Mouse (Mus musculus) intestine, postnatal 0 days (tissue): Measurements from ENCODE around the gene Dtd1. TPM values are rescaled to one million over a fixed set of nuclear protein-coding genes. Genes with fewer than 3 reads are reported as not detected.

Experiments
- ATAC-seq: fragments of 200-750 bp; cut with Nextera tagmentation; 2 replicates; pipeline ENCODE4 v1.8.0; 2017; ENCODE audit warnings: mild to moderate bottlenecking, moderate TSS enrichment, moderate library complexity
- H3K27ac ChIP-seq: fragments of 300-500 bp; sonication (generic); 2 replicates; pipeline ENCODE4 v1.5.1; 2014; ENCODE audit warnings: mild to moderate bottlenecking, low read depth, low read length, moderate library complexity
- H3K27me3 ChIP-seq: fragments of 300-500 bp; sonication (generic); replicated peaks from 2 replicates; pipeline ENCODE4 v1.6.1; 2014; ENCODE audit warnings: low read length, mixed read lengths; ENCODE audit not compliant: control insufficient read depth, insufficient read depth
- H3K36me3 ChIP-seq: fragments of 300-500 bp; sonication (generic); 2 replicates; pipeline ENCODE4 v1.6.1; 2014; ENCODE audit warnings: mild to moderate bottlenecking, moderate library complexity; ENCODE audit not compliant: control insufficient read depth, insufficient read depth
- H3K4me1 ChIP-seq: fragments of 300-500 bp; sonication (generic); replicated peaks from 2 replicates; pipeline ENCODE4 v1.6.1; 2014; ENCODE audit warnings: antibody characterized with exemption, low read length, mixed read lengths; ENCODE audit not compliant: control insufficient read depth, insufficient read depth
- H3K4me2 ChIP-seq: fragments of 300-500 bp; sonication (generic); replicated peaks from 2 replicates; pipeline ENCODE4 v1.6.1; 2014; ENCODE audit warnings: low read depth, mild to moderate bottlenecking, moderate library complexity
- H3K4me3 ChIP-seq: fragments of 300-500 bp; sonication (generic); 2 replicates; pipeline ENCODE4 v1.5.1; 2014; ENCODE audit warnings: low read depth, low read length
- H3K9ac ChIP-seq: fragments of 300-500 bp; sonication (generic); 2 replicates; pipeline ENCODE4 v1.6.1; 2014; ENCODE audit warnings: mild to moderate bottlenecking, low read depth, low read length
- H3K9me3 ChIP-seq: fragments of 300-500 bp; sonication (generic); 2 replicates; pipeline ENCODE4 v1.6.1; 2016; ENCODE audit warnings: mixed run types; ENCODE audit not compliant: control insufficient read depth
- CTCF ChIP-seq: sonication (generic); IDR thresholded peaks from 2 replicates; pipeline ENCODE4 v1.5.1; 2016; ENCODE audit warnings: low read depth, mild to moderate bottlenecking, control low read depth, antibody characterized with exemption, moderate library complexity
- WGBS: fragments of 180-500 bp; shearing (Covaris S2); extraction: QIAGEN DNeasy Blood & Tissue Kit; methylation state at CpG from one replicate; pipeline ENCODE4 v1.1.7; 2014; 5-methylcytosine and 5-hydroxymethylcytosine counted together
- polyA plus RNA-seq: library from polyadenylated mRNA; unstranded; fragments of >200 nt; fragmentation: Nextera tagmentation; extraction: Ambion mirVana; gene quantifications from 2 replicates; pipeline ENCODE4 v1.2.1, GENCODE M21; 2015

Gene Dtd1
- polyA plus RNA-seq, 1 experiment from 2014 or later: 31.6 TPM

DNA sequence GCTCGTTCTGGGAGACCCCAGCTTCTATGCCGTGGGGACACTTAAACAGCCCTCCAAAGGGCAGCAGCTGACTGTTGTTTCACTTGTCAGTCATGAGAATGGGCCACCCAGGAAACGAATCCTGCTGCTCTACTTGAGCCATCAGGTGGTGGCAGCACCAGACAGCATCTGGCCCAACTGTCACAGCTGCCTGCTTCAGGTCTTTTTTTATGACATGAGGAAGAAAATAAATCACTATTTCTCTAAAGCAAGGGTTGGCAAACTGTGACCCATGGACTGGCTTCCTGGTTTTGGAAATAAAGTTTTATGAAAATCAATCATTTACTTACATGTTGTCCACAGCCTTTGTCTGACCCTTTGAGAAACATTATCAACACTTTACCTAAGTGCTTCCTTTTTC lies 182.2 kb downstream of the Dtd1 start:
- Histone ChIP-seq H3K27ac (no peak overlapping the region), H3K36me3 (no peaks in the 10 kb centered on the region), H3K4me1 (no peaks in the 10 kb centered on the region), H3K27me3 (no peaks in the 10 kb centered on the region), H3K9me3 (no peaks in the 10 kb centered on the region), H3K4me2 (no peak overlapping the region), H3K9ac (no peak overlapping the region), H3K4me3 (no peak overlapping the region)
- 61% methylated on average over 3 of the region's 3 CpGs for WGBS
- peak; percentile 46 for TF ChIP-seq CTCF
- ATAC-seq: peak; percentile 72

DNA sequence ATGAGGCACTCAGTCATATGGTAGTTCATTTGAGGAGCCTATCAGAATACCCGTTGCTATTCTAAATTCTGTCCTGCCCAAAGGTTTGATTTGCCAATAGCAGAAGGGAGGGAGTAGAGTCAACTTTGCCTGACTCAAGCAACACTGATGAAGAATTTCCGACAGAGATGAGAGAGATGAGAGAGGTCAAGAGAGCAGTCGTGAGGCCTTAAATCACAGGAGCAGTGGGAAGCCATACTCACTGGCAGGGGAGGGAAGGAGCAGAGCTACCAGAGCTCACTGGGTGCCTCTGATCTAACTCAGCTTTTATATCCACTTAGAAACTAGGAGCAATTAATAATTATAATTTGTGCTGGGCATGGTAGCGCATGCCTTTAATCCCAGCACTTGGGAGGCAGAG lies 182.8 kb downstream of the Dtd1 start:
- no peak overlapping the region for H3K4me3 ChIP-seq

DNA sequence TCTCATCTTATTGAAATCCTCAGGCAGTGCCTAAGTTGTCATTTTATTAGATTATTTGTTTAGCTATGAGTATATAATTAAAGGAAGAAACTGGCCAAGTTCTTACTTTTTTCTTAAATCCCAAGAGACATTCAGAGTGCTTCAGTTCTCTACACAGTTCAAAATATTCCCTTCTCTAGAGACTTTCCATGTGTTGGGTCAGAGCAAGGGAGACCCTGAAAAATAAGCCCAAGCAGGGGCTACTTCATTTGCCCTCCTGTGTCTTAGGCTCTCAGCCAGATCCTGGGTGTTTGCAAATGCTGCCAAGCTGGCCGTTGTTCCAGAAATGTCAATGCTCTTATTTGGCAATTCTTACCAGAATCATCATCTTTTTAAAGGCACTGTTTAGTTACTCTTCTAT lies 183.5 kb downstream of the Dtd1 start:
- Histone ChIP-seq H3K36me3 (no peaks in the 10 kb centered on the region), H3K4me3 (no peak overlapping the region), H3K4me2 (no peak overlapping the region), H3K4me1 (no peaks in the 10 kb centered on the region), H3K9me3 (no peaks in the 10 kb centered on the region), H3K27ac (no peak overlapping the region), H3K27me3 (no peaks in the 10 kb centered on the region), H3K9ac (no peak overlapping the region)
- no peak for TF ChIP-seq CTCF
- WGBS: 63% methylated on average over 1 of the region's 1 CpGs
- ATAC-seq: no peak

More for the DNA sequence above, 182.8 kb downstream of the Dtd1 start:
- H3K27me3 ChIP-seq: no peaks in the 10 kb centered on the region
- no peaks in the 10 kb centered on the region for H3K36me3 ChIP-seq
- 59% methylated on average over 4 of the region's 4 CpGs for whole genome bisulfite sequencing
- no peak overlapping the region for H3K4me2 ChIP-seq
- no peak overlapping the region for H3K27ac ChIP-seq
- no peak for ATAC-seq
- no peak for TF ChIP-seq CTCF
- H3K4me1 ChIP-seq: no peaks in the 10 kb centered on the region
- H3K9ac ChIP-seq: no peak overlapping the region
- no peaks in the 10 kb centered on the region for H3K9me3 ChIP-seq

DNA sequence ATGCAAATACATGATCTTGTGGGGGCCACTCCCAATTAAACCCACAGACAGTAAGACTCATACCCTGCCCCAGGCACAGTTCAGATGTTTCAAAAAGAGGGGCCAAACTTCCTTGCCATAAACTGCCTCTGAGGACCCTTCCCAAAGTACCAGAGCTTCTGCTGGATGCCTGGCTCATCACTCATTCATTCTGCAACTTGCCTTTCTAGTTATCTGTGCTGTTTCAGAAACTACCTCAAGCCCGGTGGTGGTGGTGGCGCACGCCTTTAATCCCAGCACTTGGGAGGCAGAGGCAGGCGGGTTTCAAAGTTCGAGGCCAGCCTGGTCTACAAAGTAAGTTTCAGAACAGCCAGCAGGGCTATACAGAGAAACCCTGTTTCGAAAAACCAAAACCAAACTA lies 184.1 kb downstream of the Dtd1 start:
- no peak for ATAC-seq
- Histone ChIP-seq H3K9ac (no peak overlapping the region), H3K36me3 (no peaks in the 10 kb centered on the region), H3K4me1 (no peaks in the 10 kb centered on the region), H3K9me3 (no peaks in the 10 kb centered on the region), H3K4me3 (no peak overlapping the region), H3K4me2 (no peak overlapping the region), H3K27me3 (no peaks in the 10 kb centered on the region), H3K27ac (no peak overlapping the region)
- 97% methylated on average over 6 of the region's 6 CpGs for WGBS
- no peak for TF ChIP-seq CTCF

DNA sequence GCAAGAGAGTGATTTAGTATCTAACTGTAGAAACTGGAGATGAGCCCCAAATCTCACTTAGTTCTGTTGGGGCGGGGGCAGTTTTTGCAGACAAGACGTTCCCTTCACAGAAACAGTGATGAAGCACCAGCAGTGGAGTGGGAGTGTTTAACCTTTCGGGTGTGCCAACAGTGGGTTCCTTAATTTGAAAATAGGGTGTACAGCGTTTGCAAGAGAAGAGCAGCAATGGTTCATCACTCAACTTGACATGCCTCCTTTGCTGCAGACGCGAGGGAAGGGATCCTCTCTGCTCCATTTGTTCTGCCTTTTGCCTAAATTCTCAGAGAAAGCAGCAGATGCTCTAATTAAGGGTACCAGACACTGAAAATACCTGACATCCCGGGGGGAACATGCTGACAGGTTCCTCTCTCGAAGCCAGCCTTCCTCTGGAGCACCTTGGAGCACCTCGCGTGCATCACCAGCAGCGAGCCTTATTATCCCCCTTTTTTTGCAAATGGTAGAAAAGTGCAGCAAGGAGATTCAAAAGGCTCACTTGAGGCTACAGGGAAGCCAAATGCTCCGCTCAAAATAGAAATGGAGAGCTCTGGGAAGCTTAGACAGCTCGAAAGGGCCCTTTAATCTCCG lies 192.1 kb downstream of the Dtd1 start:
- H3K9me3 ChIP-seq: no peaks in the 10 kb centered on the region
- H3K27me3 ChIP-seq: no peaks in the 10 kb centered on the region
- 74% methylated on average over 14 of the region's 14 CpGs for WGBS
- no peak overlapping the region for H3K4me2 ChIP-seq
- no peaks in the 10 kb centered on the region for H3K36me3 ChIP-seq
- H3K4me3 ChIP-seq: no peak overlapping the region
- no peaks in the 10 kb centered on the region for H3K4me1 ChIP-seq
- no peak overlapping the region for H3K27ac ChIP-seq
- no peak for TF ChIP-seq CTCF
- no peak overlapping the region for H3K9ac ChIP-seq
- ATAC-seq: no peak

DNA sequence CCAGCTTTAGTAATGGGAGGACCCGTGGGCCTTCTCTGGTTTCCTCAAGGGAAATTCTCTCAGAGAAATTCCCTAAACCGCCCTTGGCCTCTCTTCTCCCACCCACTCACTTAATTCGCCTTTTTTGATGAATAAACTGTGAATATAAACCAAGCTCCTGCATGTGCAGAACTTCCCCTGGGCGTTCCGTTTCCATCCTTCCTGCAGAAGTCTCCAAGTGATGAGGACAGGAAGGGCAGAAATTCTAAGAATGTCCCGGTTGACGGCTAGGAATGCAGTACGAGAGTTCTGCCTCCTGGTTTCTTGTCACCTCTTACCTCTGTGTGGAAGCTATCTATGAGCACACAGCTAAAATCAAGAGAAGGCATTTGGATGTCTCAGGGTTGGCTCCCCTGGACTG lies 197.8 kb downstream of the Dtd1 start:
- TF ChIP-seq CTCF: no peak
- H3K9me3 ChIP-seq: no peaks in the 10 kb centered on the region
- H3K4me3 ChIP-seq: no peak overlapping the region
- WGBS: 51% methylated on average over 8 of the region's 8 CpGs
- H3K27ac ChIP-seq: no peak overlapping the region
- no peaks in the 10 kb centered on the region for H3K36me3 ChIP-seq
- no peaks in the 10 kb centered on the region for H3K4me1 ChIP-seq
- ATAC-seq: no peak
- no peak overlapping the region for H3K9ac ChIP-seq
- no peaks in the 10 kb centered on the region for H3K27me3 ChIP-seq
- no peak overlapping the region for H3K4me2 ChIP-seq
